Mouse (Mus musculus): Measurements from ENCODE around the gene Fam83d.

DNA sequence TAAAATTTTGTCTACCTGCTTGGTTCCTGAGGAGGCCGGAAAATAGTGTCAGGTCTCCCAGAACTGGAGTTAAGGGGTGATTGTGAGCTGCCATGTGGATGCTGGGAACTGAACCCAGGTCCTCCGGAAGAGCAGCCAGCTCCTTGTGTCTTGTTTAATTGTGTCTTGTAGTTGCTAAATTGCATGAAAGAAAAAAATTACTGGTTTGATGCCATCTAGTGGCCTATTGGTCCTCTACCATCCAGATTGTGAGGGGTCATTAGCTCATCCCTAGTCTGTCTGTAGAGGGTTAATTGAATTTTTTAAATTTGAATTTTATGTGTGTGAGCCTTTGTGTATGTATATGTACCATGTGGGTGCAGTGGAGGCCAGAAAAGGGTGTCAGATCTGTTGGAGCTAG is 60.2 kb downstream of the Fam83d start:
- no peak for TF ChIP-seq CTCF (IDR thresholded peaks at IDR 0.05; ENCODE audit: control insufficient read depth, insufficient read depth, insufficient replicate concordance, low read depth, low read length)
- no peak for TF ChIP-seq POLR2A (IDR thresholded peaks at IDR 0.05; ENCODE audit: control insufficient read depth, low read depth, low read length)
